Mouse (Mus musculus): ENCODE measurements around the gene Serinc3. TPM values are rescaled to one million over a fixed set of nuclear protein-coding genes. Genes with fewer than 3 reads are reported as not detected.

Serinc3 gene
- polyA plus RNA-seq, 1 experiment from 2014 or later = 38.6 TPM

- H3K4me2 ChIP-seq (ENCODE audit: low read length) = no peak overlapping the region
- peaks cover 8% of the 10 kb centered on the region; the same call in 1 of the 2 replicates for H3K4me1 ChIP-seq (ENCODE audit: control insufficient read depth, insufficient read depth, low read depth, low read length)
- 89% methylated on average over 11 of the region's 11 CpGs for WGBS
- H3K36me3 ChIP-seq (ENCODE audit: control insufficient read depth, insufficient read depth, low read length) = no peaks in the 10 kb centered on the region
- no peak overlapping the region for H3K27ac ChIP-seq (ENCODE audit: low read depth, low read length)
- H3K27me3 ChIP-seq (replicated peaks; ENCODE audit: control insufficient read depth, insufficient read depth, low read length) = no peaks in the 10 kb centered on the region
- no peak overlapping the region for H3K4me3 ChIP-seq (ENCODE audit: low read length)
- H3K9me3 ChIP-seq (ENCODE audit: control insufficient read depth, low read length) = no peaks in the 10 kb centered on the region
- no peak for ATAC-seq
- H3K9ac ChIP-seq (ENCODE audit: low read depth, low read length) = no peak overlapping the region
Observed at GRCm38 (mm10) chr2:163670872-163671594, 26.1 kb upstream of the Serinc3 start.

DNA sequence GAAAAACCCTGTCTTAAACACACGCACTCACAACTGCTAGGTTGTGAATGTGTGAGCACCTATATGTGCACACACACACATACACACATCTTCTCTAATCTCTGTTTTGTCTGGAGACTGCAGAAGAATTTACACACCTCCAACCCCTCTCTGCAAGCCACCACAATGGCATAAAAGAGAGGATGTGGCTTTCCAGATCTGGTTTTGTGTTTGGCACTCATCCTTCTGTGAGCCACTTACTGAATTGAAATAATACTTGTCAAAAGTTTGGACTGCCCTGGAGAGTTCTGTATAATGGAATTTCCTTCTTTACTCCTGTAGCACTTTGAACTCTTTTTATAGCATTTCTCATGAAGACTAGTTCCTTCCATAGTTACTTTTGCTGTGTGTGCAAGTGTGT is 22.1 kb upstream of the Serinc3 start:
- H3K27me3 ChIP-seq (replicated peaks; ENCODE audit: control insufficient read depth, insufficient read depth, low read length) = no peaks in the 10 kb centered on the region
- no peaks in the 10 kb centered on the region for H3K36me3 ChIP-seq (ENCODE audit: control insufficient read depth, insufficient read depth, low read length)
- no peak for ATAC-seq
- no peak overlapping the region for H3K27ac ChIP-seq (ENCODE audit: low read depth, low read length)
- no peaks in the 10 kb centered on the region for H3K4me1 ChIP-seq (ENCODE audit: control insufficient read depth, insufficient read depth, low read depth, low read length)
- no peak overlapping the region for H3K4me3 ChIP-seq (ENCODE audit: low read length)
- no peak overlapping the region for H3K9ac ChIP-seq (ENCODE audit: low read depth, low read length)
- H3K9me3 ChIP-seq (ENCODE audit: control insufficient read depth, low read length) = no peaks in the 10 kb centered on the region
- 95% methylated on average over 1 of the region's 1 CpGs for WGBS
- no peak overlapping the region for H3K4me2 ChIP-seq (ENCODE audit: low read length)

DNA sequence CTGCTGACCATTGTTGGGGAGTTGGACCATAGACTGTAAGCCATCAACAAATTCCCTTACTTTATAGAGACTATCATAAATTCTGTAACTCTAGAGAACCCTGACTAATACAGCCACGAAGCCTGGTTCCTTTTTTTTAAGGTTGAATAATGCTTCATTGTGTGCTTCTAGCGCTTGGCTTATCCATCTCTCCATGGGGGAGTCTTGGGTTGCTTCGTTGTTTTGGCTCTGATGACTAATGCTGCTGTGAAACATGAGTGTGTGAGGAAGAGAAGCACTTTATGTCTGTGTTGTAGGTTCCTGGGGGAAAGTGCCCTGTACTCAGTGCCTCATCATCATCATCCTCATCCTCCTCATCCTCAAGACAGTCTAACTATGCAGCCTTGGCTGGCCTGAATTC is 19.0 kb upstream of the Serinc3 start:
- no peak for ATAC-seq

DNA sequence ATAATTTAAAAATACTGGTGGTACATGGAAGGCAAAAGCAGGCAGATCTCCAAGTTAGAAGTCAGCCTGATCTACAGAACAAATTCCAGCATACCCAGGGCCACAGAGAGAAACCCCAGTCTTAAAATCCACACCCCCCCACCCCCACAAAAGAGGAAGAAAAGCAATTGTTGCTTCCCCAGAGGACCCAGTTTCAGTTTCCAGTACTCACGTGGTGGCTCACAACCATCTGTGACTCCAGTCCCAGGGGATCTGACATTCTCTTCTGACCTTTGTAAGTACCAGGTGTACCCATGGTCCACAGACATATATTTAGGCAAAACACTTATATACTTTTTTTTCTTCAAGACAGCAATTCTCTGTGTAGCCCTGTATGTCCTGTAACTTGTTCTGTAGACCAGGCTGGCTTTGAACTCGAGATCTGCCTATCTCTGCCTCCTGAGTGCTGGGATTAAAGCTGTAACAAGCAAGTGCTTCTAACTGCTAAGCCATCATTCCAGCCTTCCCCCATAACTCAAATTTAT is 17.8 kb upstream of the Serinc3 start:
- Histone ChIP-seq H3K9ac (ENCODE audit: low read depth, low read length) (no peak overlapping the region), H3K4me2 (ENCODE audit: low read length) (no peak overlapping the region), H3K9me3 (ENCODE audit: control insufficient read depth, low read length) (no peaks in the 10 kb centered on the region), H3K27me3 (replicated peaks; ENCODE audit: control insufficient read depth, insufficient read depth, low read length) (no peaks in the 10 kb centered on the region), H3K4me3 (ENCODE audit: low read length) (no peak overlapping the region), H3K27ac (ENCODE audit: low read depth, low read length) (no peak overlapping the region), H3K36me3 (ENCODE audit: control insufficient read depth, insufficient read depth, low read length) (no peaks in the 10 kb centered on the region), H3K4me1 (ENCODE audit: control insufficient read depth, insufficient read depth, low read depth, low read length) (peaks cover 11% of the 10 kb centered on the region)
- WGBS = 73% methylated on average over 2 of the region's 2 CpGs
- ATAC-seq = no peak

More for the DNA sequence above, 19.0 kb upstream of the Serinc3 start:
- WGBS = 48% methylated on average over 3 of the region's 3 CpGs
- Histone ChIP-seq H3K4me2 (ENCODE audit: low read length) (no peak overlapping the region), H3K4me1 (ENCODE audit: control insufficient read depth, insufficient read depth, low read depth, low read length) (peaks cover 10% of the 10 kb centered on the region), H3K9ac (ENCODE audit: low read depth, low read length) (no peak overlapping the region), H3K9me3 (ENCODE audit: control insufficient read depth, low read length) (no peaks in the 10 kb centered on the region), H3K36me3 (ENCODE audit: control insufficient read depth, insufficient read depth, low read length) (no peaks in the 10 kb centered on the region), H3K27ac (ENCODE audit: low read depth, low read length) (no peak overlapping the region), H3K27me3 (replicated peaks; ENCODE audit: control insufficient read depth, insufficient read depth, low read length) (no peaks in the 10 kb centered on the region), H3K4me3 (ENCODE audit: low read length) (no peak overlapping the region)

DNA sequence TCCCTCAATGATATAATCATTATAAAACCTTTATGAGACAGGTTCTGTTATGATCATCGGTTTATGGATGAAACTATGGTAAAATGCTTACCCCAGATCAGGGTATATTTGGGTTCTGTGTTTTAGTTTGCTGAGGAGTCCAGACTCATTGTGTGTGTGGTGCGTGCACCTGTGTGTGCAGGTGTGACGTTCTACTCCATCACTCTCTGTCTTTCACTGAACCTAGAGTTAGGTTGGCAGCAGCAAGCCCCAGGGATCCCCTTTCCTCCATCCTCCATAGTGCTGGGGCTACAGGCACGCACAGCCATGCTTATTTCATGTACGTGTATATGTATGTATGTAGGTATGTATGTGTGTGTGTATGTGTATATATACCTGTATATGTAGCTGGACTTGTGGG is 17.1 kb upstream of the Serinc3 start:
- ATAC-seq = no peak
- Histone ChIP-seq H3K36me3 (ENCODE audit: control insufficient read depth, insufficient read depth, low read length) (no peaks in the 10 kb centered on the region), H3K27me3 (replicated peaks; ENCODE audit: control insufficient read depth, insufficient read depth, low read length) (no peaks in the 10 kb centered on the region), H3K4me2 (ENCODE audit: low read length) (no peak overlapping the region), H3K4me1 (ENCODE audit: control insufficient read depth, insufficient read depth, low read depth, low read length) (peaks cover 11% of the 10 kb centered on the region), H3K9me3 (ENCODE audit: control insufficient read depth, low read length) (no peaks in the 10 kb centered on the region), H3K4me3 (ENCODE audit: low read length) (no peak overlapping the region), H3K9ac (ENCODE audit: low read depth, low read length) (no peak overlapping the region), H3K27ac (ENCODE audit: low read depth, low read length) (no peak overlapping the region)
- WGBS = 91% methylated on average over 5 of the region's 5 CpGs

DNA sequence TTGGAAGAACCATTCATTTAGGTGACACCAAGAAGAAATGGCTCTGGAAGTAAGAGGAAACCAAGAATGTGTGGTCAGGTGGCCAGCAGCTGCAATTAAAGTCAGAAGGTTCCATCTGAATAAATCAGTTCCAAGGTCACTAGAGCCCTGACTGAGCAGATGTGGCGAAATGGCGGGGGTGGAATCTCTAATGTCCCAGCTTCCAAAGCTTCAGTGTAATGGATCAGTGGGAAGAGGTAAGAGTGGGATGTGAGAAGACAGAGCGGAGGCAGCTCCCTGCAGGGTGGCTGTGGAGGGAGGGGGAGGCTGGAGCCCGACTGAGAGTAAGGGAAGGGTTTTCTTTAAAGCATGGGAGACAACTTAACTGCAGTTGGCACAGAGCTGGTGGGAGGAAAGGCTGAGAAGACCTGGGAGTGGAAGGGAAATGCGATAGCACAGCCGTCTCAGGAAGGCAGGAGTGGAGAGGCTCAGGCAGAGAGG is 16.5 kb upstream of the Serinc3 start:
- 0 out of 2 replicates have a peak overlapping the region, but pooled peaks have one; percentile 9 for H3K27ac ChIP-seq (ENCODE audit: low read depth, low read length)

DNA sequence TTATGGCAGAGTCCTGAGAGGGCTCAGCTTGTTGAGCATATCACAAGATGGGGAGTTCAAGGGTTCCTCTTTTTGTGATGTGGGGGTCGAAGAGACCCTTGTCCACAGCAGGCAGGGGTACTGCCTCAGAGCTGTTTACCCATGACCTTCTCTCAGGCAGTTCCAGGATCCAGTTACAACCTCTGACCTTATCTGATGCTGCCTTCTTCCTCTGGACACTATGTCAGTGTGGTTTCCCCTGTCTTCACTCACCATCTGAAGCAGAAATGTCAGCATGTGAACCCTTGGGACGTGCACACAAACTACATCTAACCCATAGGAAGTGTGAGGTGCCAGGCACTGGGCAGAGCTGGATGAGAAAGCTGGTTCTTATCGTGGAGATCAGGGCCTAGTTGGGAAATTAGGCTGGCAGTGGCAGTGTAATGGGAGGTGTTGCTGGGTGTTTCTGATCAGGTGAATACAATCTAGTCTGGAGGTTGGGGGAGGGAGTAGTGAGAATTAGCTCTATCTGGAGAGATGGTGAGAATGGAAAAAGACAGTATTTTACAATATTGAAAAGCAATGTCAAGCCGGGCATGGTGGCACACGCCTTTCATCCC is 15.3 kb upstream of the Serinc3 start:
- H3K4me1 ChIP-seq (ENCODE audit: control insufficient read depth, insufficient read depth, low read depth, low read length) = peaks cover 11% of the 10 kb centered on the region
- ATAC-seq = no peak
- no peaks in the 10 kb centered on the region for H3K36me3 ChIP-seq (ENCODE audit: control insufficient read depth, insufficient read depth, low read length)
- WGBS = 84% methylated on average over 5 of the region's 5 CpGs
- H3K27ac ChIP-seq (ENCODE audit: low read depth, low read length) = no peak overlapping the region
- H3K9me3 ChIP-seq (ENCODE audit: control insufficient read depth, low read length) = no peaks in the 10 kb centered on the region
- H3K4me2 ChIP-seq (ENCODE audit: low read length) = no peak overlapping the region
- H3K4me3 ChIP-seq (ENCODE audit: low read length) = no peak overlapping the region
- no peaks in the 10 kb centered on the region for H3K27me3 ChIP-seq (replicated peaks; ENCODE audit: control insufficient read depth, insufficient read depth, low read length)
- no peak overlapping the region for H3K9ac ChIP-seq (ENCODE audit: low read depth, low read length)

More for the DNA sequence above, 16.5 kb upstream of the Serinc3 start:
- WGBS = 51% methylated on average over 6 of the region's 6 CpGs
- no peak overlapping the region for H3K4me3 ChIP-seq (ENCODE audit: low read length)
- H3K36me3 ChIP-seq (ENCODE audit: control insufficient read depth, insufficient read depth, low read length) = no peaks in the 10 kb centered on the region
- no peak overlapping the region for H3K4me2 ChIP-seq (ENCODE audit: low read length)
- no peak overlapping the region for H3K9ac ChIP-seq (ENCODE audit: low read depth, low read length)
- no peaks in the 10 kb centered on the region for H3K27me3 ChIP-seq (replicated peaks; ENCODE audit: control insufficient read depth, insufficient read depth, low read length)
- peaks cover 11% of the 10 kb centered on the region for H3K4me1 ChIP-seq (ENCODE audit: control insufficient read depth, insufficient read depth, low read depth, low read length)
- no peaks in the 10 kb centered on the region for H3K9me3 ChIP-seq (ENCODE audit: control insufficient read depth, low read length)
- no peak for ATAC-seq

DNA sequence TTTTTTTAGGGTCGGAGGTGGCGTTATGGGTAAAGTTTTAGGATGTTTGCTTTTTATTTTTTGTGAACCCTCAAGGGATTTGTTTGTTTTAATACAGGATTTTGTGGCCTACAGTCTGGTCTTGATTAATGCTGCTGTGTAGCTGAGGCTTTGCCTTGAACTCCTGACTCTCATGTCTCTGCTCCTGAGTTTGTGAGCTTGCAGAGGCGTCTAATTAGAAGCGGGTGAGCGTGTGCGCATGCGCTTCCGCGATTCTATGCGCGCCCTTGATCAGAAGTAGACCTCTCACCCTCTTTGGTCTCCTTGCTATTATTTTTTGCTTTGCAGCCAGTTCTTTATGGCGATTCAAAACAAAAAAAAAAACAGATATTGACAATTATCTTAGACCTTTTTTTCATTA is 14.5 kb upstream of the Serinc3 start:
- peak overlapping the region; percentile 72 for H3K4me2 ChIP-seq (ENCODE audit: low read length)
- H3K4me3 ChIP-seq (ENCODE audit: low read length) = peak overlapping the region; percentile 81
- WGBS = 80% methylated on average over 12 of the region's 12 CpGs
- ATAC-seq = no peak
- H3K4me1 ChIP-seq (ENCODE audit: control insufficient read depth, insufficient read depth, low read depth, low read length) = peaks cover 11% of the 10 kb centered on the region
- H3K9me3 ChIP-seq (ENCODE audit: control insufficient read depth, low read length) = no peaks in the 10 kb centered on the region
- H3K27me3 ChIP-seq (replicated peaks; ENCODE audit: control insufficient read depth, insufficient read depth, low read length) = no peaks in the 10 kb centered on the region
- H3K9ac ChIP-seq (ENCODE audit: low read depth, low read length) = no peak overlapping the region
- no peak overlapping the region for H3K27ac ChIP-seq (ENCODE audit: low read depth, low read length)
- no peaks in the 10 kb centered on the region for H3K36me3 ChIP-seq (ENCODE audit: control insufficient read depth, insufficient read depth, low read length)

GRCm38 (mm10) chr2:163658941-163659340 is 14.0 kb upstream of the Serinc3 start:
- WGBS = 2% methylated on average over 8 of the region's 8 CpGs

More at GRCm38 (mm10) chr2:163658941-163659340, 14.0 kb upstream of the Serinc3 start:
- H3K9ac ChIP-seq (ENCODE audit: low read depth, low read length) = peak overlapping the region; percentile 81
- no peak for ATAC-seq
- H3K4me3 ChIP-seq (ENCODE audit: low read length) = peak overlapping the region; percentile 81
- H3K36me3 ChIP-seq (ENCODE audit: control insufficient read depth, insufficient read depth, low read length) = no peaks in the 10 kb centered on the region
- H3K9me3 ChIP-seq (ENCODE audit: control insufficient read depth, low read length) = no peaks in the 10 kb centered on the region
- peak overlapping the region; percentile 72 for H3K4me2 ChIP-seq (ENCODE audit: low read length)
- H3K4me1 ChIP-seq (ENCODE audit: control insufficient read depth, insufficient read depth, low read depth, low read length) = peaks cover 11% of the 10 kb centered on the region
- peak overlapping the region; percentile 81 for H3K27ac ChIP-seq (ENCODE audit: low read depth, low read length)
- no peaks in the 10 kb centered on the region for H3K27me3 ChIP-seq (replicated peaks; ENCODE audit: control insufficient read depth, insufficient read depth, low read length)

Measured in hindbrain, embryonic 16.5 days (tissue).